Mouse (Mus musculus) 416B (cell line): ENCODE measurements around the gene Myo15b.
"Not testable (repeated sequence)": the region's sequence is repeated elsewhere in the genome, so short reads cannot be mapped to it uniquely, and the experiment has no call there.

Experiments used
- DNase-seq: peaks from one replicate; pipeline ENCODE4 v3.0.0; 2011; ENCODE audit warnings: low read depth

Gene Myo15b

DNA sequence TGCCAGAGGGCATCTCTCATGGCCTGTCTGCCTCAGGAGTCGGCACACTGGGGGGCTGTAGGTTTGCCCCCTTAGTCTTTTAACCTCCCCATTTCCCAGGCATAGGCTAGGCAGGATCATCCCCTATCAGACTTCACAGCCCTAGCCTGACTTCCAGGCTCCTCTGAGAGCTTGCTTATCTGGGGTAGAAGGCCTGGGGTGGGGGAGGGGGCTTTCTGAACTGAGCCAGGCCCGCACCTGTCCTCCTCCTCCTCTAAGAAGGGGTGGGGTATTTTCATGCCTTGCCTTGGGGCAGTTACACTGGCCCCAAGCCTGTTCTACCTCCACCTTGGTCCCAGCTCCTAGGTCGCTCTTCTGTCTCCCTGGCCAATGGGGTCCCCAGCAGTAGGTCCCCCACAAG, 26.7 kb upstream of the Myo15b start:
- no peak for DNase-seq

DNA sequence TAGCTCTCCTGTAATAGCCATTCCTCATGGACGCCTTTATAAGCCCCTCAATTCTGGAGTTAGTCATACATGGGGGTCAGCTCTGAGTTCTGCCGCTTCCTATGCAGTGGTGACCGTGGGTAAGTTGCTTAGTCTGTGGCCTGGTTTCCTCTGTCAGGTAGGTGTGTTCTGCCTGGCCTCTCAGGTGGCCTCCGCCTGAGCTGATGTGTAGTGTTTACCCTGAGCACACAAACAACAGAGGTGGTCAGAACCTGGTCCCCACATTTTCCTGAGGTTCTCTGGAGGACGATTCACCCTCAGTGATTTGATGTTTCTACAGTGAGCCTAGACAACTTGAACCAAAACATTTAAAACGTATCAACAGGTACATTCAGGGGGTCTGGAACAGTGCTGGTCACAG, 26.1 kb upstream of the Myo15b start:
- DNase-seq, result no peak

DNA sequence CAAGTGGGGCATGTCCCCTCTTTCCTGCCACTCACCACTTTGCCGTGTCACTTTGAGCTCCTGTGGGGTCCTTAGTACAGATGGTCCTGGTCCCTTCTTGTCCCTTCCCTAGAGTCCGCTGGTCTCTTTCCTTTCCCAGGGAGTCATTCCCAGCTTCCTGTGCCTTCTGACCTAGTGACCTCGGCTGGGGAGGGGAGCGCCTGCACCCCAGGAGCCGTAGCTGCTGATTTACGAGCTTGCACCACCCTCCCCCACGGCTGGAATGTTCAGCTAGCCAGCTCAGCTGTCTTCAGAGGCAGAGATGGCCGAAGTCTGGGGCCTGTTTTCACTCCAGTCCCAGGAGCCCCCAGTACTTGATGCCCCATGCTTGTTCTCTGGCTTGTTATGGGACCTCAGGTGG, 25.7 kb upstream of the Myo15b start:
- no peak for DNase-seq

DNA sequence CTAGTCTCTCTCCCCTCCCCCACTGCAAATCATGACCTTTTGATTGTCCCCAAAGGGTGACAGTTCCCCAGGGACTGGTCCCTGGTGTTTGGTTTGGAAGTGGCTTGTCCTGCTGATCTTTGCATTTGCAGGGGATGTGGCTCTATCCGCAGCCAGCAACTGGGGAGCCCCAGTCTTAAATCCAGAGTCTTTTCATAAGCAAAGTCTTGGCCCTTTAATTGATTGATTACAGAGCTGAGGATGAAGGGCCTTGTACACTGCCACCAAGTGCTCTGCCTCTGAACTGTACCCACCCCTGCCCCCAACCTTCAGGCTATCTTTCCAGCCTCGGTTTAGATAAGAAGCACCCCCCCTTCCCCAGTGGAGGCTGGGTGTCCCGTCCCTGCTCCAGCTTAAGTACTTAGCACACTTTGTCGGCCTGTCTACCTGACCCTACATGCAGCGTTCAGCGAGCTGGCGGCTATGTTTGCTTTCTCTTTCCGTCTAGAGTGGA, 25.1 kb upstream of the Myo15b start:
- no peak for DNase-seq

DNA sequence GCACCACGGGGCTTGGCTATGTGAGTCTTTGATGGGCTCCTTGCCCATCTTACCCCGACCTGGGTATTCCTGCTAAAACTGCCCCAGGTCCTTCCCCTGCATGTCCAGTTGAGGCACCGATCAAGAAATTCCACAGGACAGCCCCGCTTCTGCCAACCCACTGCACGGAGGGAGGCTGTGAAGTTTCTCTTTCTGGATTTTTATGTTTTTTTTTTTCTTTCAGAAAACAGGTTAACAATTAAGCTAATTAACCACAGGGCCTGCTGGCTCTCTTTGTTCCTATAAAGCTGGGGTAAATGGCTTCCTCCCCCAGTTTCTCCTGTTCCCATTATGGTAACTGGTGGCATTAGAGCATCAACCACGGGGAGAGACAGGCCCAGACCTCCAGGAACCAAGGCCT, 24.2 kb upstream of the Myo15b start:
- DNase-seq, result no peak

DNA sequence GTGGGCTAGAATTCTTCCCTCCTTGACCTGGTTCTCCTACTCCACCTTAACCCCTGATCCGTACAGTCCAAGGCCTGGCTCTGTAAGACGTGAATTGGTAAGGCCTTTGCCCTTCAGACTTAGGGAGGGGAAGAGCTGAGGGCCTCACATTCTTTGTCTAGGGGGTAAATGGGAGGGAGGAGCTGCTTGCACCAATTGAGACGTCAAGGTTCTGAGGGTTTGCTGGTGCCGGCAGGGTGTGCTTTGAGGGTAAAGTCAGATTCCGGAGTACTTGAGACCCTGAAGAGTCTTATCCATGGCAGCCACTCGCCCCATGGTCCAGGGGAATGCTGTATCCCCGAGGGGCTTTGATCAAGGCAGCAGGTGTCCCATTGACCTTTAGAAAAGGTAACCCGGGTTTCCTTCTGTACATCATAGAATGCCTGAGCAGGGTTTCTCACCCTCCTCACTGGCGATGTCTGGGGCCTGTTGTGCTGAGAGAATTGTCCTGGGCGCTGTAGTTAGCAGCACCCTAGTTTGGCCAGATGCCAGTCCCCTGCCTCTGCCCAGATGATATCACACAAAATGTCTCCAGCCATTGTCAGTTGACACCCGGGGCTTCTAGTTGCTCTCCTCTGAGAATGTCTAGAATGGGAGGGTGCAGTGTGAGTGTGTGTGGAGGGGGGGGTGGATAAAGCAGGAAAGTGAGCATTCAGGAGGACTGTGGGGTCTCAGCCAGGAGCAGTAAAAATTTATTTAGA, 21.4 kb upstream of the Myo15b start:
- DNase-seq, result no peak

DNA sequence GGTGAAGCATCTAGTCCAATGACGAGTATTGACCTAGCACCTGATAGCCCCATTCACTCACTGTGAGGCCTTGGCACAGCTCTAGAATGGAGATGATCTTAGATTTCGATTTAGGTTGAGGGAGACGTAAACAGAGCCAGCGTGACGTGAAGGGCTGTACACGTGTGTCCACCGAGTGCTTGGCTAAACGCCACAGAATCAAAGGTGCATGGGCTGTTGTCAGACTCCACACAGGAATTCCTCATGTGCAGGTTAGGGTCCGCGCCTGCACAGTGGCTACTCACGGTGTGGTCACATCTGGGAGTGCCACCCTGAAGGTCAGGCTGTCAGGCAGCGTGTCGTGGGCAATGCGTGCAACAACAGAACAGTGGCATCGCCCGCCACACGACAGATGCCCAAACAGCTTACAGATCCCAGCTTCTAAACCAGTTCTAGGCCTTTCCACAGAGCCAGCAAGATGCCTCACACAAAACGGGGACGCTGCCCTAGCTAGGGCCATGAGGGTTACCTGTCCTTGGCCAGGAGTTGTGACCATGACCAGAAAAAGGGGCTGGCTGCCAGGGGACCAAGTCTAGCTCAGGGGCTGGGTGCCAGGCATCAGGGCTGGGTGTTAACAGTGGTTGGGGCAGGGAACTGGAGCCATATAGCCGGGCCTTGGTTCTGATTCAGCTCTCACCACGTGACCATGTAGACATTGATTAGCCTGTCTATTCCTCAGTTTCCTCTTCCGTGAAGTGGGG, 20.4 kb upstream of the Myo15b start:
- no peak for DNase-seq

DNA sequence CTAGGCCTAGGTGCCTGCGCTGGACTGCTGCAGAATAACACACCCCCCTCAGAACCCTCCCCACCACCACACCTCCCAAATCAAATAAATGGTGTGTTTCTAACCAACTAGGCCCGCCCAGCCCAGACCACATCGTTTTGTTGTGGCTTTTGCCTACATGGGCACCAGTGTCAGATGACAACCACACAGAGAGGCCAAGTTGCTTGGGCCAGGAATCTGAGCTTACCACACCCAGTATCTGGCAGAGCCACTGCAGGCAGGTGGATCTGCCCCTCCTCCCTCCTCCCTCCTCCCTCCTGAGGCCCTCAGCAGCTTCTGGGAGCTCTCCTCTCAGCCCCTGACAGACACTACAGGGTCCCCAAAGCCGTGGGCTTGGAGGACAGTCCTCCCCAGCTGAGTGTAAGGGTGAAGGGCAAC, 19.3 kb upstream of the Myo15b start:
- peak; percentile 91 for DNase-seq

DNA sequence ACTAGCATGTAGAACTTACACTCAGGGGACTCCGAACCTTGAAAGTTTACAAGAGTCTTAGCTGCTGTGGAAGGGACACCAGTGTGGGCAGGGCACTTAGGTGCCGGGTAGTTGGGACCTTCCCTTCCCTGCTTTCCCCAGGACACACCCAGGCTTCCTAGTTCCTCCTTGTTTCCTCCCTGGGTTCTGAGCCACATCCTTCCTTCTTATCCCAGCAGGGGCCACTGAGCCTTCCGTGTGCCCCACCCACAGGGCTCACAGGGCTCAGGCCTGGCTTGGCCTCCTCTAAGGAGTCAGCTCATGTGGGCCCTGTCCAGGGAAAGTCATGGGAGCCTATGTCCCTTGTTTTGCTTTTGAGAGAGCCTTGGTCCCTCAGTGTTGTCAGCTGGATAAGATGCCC, 18.5 kb upstream of the Myo15b start:
- no peak for DNase-seq

DNA sequence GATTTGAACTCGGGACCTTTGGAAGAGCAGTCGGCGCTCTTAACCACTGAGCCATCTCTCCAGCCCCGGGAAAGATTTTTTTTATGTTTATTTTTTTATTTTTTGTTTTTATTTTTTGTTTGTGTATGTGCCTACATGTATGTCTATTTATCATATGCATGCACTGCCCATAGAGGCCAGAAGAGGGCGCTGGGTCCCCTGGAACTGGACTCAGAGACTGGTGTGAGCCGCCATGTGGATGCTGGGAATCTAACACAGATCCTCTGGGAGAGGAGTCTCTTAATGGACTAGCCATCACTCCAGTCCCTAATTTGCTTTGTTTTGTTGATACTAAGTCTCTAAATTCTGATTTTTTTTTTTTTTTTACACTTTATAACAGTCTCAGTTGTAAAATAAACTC, 17.2 kb upstream of the Myo15b start:
- no peak for DNase-seq

DNA sequence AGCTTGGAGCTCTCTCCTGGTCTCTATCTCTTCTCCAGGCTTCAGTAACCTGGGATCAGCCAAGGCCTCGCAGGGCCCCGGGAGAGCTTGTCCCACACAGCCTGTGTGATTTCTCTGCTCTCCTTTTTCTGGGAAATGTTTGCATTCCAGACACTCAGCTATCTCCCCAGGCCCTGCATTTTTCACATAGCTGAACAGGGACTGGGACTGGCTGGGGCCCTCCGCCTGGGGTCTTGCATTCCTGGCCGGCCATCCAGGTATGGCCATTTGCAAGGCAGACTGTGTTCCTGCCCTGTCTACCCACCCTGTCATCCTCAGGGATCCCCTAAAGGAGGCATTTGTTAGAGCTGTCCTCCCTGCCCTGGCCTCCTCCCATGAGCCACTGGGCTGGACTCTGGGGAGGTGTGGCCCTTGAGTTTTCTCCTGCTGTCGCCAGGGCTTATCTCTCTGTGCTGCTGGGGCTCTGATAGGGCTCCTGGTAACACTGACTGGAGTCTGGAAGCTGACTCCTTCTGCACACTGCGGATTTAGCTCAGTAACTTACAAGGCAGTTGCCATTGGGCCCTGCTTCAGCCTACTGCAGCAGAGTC, 16.1 kb upstream of the Myo15b start:
- DNase-seq, result no peak

DNA sequence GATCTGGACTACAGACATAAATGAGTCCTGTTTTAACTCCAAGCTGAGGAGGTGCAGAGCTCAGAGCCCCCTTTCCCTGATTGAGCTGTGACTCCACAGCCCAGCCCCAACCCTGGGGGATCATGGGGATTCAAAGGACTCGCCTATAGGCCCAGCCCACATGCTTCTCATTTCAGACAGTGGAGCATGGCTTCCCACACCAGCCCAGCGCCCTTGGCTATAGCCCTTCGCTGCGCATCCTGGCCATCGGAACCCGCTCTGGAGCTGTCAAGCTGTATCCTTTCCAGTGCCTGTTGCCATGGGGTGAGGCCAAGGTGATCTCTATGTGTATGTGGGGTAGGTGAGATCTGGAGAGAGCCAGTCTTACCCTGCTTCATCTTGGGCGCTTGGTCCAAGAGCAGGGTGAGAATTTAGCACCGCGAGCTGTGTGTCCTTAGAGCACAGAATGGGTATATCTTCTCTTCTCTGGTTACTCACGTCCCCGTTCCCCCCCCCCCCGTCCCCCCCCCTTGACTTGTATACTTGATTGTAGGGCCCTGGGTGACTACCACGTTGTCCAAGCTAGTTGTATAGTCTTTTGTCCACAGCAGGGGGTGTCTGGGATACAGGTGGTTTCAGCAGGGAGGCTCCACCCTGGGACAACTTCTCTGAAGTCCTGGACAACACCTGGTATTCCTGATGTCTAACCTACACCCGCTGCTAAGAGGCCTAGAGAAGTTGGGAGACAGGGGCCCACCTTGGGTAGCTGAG, 14.9 kb upstream of the Myo15b start:
- no peak for DNase-seq

DNA sequence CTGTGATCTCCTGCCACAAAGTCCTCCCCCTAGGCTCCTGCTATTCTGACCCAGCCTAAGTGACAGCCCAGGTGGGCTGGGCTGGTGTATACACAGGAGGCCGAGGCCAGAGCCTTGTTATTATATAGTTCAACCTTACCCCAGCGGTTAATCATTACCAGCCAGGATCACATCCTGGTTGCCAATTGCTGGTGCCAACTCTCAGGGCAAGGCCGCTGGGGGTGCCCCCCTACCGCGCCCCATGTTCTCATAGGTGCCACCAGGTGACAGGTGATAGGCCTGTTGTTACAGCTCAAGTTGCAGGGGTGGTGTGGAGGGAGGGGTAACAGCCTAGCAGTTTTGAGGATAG, 14.3 kb upstream of the Myo15b start:
- DNase-seq, result no peak

DNA sequence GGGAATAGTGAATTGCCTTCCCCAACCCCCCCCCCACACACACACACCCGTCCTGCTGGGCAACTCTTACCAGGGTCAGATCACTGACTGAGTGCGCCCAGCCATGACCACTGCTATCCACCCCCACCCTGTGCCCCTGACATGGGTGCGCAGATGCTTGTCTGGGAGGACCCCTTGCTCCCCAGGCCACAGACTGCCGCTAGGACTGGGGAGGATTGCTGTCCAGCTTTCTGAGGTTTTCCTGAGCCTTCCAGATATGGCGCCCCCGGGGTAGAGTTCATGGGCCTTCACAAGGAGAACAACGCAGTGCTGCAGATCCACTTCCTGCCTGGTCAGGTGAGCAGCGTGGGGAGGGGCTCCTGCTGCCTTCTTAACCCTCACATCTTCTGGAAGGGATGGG, 14.0 kb upstream of the Myo15b start:
- no peak for DNase-seq

DNA sequence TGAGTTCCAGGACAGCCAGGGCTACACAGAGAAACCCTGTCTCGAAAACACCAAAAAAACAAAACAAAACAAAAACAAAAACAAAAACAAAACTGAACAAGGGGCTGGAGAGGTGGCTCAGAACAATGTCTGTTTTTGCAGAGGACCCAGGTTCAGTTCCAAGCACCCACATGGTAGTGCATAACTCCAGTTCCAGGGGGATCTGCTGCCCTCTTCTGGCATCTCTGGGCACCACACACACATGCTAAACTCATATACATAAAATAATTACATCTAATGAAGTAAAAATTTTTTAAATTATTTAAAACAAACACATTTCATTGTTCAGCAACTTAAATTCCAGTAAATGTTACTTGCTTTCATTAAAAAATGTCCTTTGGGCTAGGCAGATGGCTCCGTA, 12.4 kb upstream of the Myo15b start:
- DNase-seq, result no peak

DNA sequence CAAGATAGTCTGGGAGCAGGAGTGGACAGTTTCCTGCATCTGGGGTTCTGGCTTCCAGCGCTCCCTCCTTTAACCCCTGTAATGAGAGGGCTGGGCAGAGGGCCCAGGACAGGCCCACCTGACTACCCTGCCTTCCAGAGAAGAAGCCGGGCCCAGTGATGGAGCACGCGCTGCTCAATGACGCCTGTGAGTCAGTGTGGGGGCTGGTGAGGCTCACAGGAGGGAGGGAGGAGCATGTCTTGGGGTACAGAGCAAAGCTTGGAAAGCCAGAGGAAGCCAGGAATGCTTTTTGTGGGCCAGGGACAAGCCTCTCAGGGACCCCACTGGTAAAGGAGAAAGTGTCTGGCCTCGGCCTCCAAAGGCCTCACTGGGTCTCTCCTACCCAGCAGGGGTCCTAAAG, 3.5 kb upstream of the Myo15b start:
- no peak for DNase-seq

DNA sequence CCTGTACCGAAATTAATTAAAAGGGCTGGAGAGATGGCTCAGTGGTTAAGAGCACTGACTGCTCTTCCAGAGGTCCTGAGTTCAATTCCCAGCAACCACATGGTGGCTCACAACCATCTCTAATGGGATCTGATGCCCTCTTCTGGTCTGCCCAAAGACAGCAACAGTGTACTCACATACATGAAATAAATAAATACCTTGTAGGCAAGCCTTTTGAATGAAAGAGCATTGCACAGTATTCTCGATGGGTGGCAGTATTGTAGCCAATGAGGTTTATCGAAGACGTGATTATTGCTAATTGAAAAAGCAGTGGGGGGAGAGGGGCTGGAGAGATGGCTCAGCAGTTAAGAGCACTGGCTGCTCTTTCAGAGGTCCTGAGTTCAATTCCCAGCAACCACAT, 1.1 kb upstream of the Myo15b start:
- DNase-seq, result not testable (repeated sequence)

DNA sequence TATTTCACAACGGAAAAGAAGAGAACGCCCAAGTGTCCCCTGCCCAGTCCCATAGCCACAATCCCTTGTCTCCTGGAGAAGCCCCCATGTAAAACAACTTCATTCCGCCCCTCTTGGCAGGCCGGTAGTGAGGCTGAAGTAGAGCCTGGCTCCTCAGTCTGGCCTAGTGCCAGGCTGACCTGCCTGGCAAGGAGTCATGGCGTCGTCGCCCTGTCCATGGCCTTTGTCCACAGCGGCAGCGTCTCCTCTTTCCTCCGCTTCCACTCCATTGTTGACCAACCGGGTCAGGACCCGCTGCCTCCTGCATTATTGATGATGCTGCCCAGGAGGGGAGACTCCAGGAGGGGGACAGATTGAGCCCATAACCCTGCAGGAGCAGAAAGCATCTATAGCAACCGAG, 270 bp upstream of the Myo15b start:
- DNase-seq, result no peak

DNA sequence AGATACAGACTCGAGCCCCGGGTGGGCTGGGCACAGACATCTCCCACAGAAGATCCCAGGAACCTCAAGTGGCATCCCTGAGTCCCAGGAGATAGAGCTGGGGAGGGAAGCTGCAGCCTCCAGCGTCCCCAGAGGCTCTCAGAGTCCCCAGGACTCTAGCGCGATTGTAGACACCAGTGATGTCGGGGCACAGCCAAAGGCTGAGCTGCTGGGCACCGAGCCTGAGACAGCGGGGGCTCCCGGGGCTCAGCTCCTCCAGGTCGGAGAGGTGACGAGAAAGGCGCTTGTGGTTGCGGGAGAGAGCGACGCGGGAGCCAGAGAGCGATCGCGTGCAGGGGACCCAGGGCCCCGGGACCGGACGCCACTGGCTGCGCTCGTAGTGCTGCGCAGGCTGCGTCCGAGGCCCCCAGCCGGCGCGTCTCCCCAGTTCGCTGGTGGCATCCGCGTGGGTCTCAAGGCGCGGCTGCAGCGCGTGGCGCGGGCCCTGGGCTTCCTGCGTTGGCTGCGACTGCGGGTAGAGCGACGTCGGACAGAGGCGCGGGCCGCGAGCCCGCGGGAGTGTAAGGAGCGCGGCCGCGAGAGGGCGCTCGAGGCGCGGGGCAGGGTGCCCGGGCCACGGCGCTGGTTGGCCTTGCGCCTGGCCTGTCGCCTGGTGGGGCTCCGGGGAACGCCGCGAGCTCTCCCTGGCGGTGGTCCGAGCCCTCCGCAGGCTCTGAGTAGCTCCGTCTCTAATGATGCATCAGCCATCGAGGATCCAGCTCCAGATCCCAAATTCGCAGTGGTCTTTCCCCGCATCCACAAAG, 1.1 kb downstream of the Myo15b start:
- no peak for DNase-seq

DNA sequence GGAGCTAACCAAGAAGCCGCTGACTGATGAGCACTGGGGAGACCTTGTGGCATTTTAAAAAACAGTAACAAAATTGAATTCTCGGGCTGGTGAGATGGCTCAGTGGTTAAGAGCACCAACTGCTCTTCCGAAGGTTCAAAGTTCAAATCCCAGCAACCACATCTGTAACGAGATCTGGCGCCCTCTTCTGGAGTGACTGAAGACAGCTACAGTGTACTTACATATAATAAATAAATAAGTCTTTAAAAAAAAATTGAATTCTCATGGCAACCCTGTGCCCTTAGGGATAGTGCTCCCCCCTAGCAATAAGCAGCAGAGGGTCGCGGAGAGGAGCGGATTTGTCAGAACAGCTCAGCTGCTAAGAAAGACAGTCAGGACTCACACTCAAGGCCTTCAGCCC, 5.7 kb downstream of the Myo15b start:
- peak; percentile 32 for DNase-seq

DNA sequence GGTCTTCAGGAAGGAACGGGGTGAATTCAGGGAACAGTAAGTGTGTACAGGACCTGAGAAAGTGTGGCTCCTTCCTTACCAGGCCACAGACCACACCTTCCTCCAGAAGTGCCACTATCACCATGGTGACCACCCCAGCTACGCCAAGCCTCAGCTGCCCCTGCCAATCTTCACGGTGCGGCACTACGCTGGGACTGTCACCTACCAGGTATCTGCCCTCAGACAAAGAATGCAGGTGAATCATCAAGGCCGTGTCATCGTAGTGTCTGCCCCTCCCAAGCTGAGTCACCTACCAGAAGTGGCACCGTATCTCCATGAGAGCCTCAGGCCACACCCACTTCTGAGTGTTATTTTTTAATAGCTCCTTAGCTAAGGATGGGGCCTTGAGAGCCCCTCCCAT, 11.2 kb downstream of the Myo15b start:
- peak; percentile 59 for DNase-seq

DNA sequence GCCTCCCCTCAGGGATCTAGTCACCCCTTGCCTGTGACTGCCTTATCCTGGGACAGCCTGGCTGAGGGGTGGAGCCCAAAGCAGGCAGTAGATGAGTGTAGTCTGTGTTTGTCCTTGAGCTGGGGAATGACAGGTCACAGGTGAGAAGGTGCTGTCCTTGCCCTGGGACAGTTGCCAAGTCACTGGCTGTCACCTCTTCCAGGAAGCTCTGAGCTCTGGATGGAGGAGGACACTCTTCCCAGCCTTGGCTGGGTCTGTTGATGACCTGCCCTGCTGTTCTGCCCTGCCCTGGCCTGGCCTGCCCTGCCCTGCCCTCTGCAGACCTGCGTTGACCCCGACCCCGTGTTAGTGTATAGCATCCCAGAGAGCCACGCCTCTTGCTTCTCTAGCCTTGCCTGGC, 14.2 kb downstream of the Myo15b start:
- DNase-seq, result no peak
